Mouse (Mus musculus) G1E (cell line): ENCODE results near the gene Mmp8.

ENCODE experiments used
- CTCF ChIP-seq: IDR thresholded peaks from 2 replicates; pipeline ENCODE4 v1.5.1; 2012; ENCODE audit warnings: low read depth, low read length, inconsistent platforms, mixed read lengths
- GATA1 ChIP-seq: IDR thresholded peaks from 2 replicates; pipeline ENCODE4 v1.6.1; 2012; ENCODE audit warnings: borderline replicate concordance, low read length, inconsistent platforms, mixed read lengths
- TAL1 ChIP-seq: conservative IDR thresholded peaks from 2 replicates; pipeline ENCODE4 v1.6.1; 2012; ENCODE audit warnings: low read depth, low read length, inconsistent platforms, mixed read lengths

GRCm38 (mm10) chr9:7545471-7545870 is 12.8 kb upstream of the Mmp8 start:
- TF ChIP-seq CTCF (no peak), GATA1 (no peak), TAL1 (no peak)
